Mouse (Mus musculus): ENCODE data around the gene Amph.

DNA sequence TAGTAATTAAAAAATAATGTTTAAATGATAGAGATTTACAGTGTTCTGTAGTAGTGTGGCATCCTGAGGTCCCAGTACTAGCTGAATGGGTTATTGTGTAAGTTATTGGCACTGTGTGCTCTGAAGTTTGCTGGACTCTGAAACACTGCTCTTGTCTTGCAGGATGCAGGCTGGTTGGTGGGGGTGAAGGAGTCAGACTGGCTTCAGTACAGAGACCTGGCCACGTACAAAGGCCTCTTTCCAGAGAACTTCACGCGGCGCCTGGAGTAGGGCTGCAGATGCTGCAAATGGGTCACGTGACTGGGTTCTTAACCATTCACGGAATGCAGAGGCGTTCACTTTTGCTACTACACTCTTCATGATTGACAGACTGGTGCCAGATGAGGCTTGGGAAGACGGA, 201.6 kb downstream of the Amph start:
- no peak for TF ChIP-seq CTCF (IDR thresholded peaks at IDR 0.05; ENCODE audit: low read depth, low read length)
- no peak for TF ChIP-seq GATA1 (IDR thresholded peaks at IDR 0.05; ENCODE audit: borderline replicate concordance, low read length)
- no peak for TF ChIP-seq POLR2AphosphoS5 (IDR thresholded peaks at IDR 0.05; ENCODE audit: insufficient replicate concordance, low read depth, low read length)
- TF ChIP-seq GATA2 (IDR thresholded peaks at IDR 0.05; ENCODE audit: borderline replicate concordance, low read depth, low read length) = no peak
- no peak for TF ChIP-seq TAL1 (conservative IDR thresholded peaks at IDR 0.05; ENCODE audit: low read depth, low read length)

Measured in G1E (cell line).